Mouse (Mus musculus): ENCODE measurements at regions not wholly inside any gene's neighbourhood (a gene's known extent, or its start where the extent isn't known, plus 50 kb on each side); places are given as distances from the start of the nearest gene placed in this dataset.

DNA sequence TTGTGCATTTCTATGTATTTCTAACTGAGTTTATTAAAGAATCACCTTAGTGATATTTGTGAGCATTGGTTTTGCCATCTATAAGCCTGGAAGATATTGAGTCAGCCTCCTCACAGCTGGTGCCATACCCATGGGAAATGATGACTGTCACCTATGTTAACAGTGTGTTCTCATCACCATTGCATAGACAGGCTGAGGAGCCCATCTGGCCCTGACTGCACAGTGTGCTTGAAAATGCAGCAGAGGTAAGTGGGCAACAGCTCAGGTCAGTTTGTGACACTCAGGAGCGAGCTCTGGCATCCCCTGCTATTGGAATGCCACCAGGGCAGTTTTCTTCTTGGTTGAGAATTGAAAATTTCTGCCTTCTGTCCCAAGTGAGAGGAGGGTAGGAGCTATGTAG, 108.0 kb downstream of the Cst10 start:
- TF ChIP-seq GATA1 (IDR thresholded peaks at IDR 0.05; ENCODE audit: borderline replicate concordance, low read length) (no peak), FLI1 (IDR thresholded peaks at IDR 0.05; ENCODE audit: low read length) (no peak)

All from megakaryocyte, embryonic 14.5 days (primary cell).